Mouse (Mus musculus): ENCODE measurements around the gene Rcan2.

GRCm38 (mm10) chr17:43754687-43755086 lies 46.5 kb upstream of the Rcan2 start:
- TF ChIP-seq CTCF (IDR thresholded peaks at IDR 0.05; ENCODE audit: low read depth) = no peak
- TF ChIP-seq EP300 (IDR thresholded peaks at IDR 0.05; ENCODE audit: low read depth) = no peak
